Mouse (Mus musculus) layer of hippocampus, adult 8-10 months (tissue): ENCODE data around the gene Rhcg. TPM values are rescaled to one million over a fixed set of nuclear protein-coding genes. Genes with fewer than 3 reads are reported as not detected.

ENCODE experiments used
- DNase-seq, 2 experiments: peaks; one replicate each; pipeline ENCODE4 v3.0.0; 2022; ENCODE audit warnings: low spot score in 2 of 2
- total RNA-seq, 4 experiments: library from RNA; stranded (reverse); gene quantifications; 2 replicates each; pipeline ENCODE4 v1.2.4; 2022

Gene Rhcg
- total RNA-seq, 4 experiments from 2014 or later, result 0.59 to 2.7 (median 0.81) TPM

GRCm38 (mm10) chr7:79552702-79553101 lies 64.8 kb downstream of the Rhcg start:
- no peak for DNase-seq

- DNase-seq, result no peak
Measured at GRCm38 (mm10) chr7:79548893-79549555, 68.4 kb downstream of the Rhcg start.

- DNase-seq, result peak; percentile 91 to 97
Measured at GRCm38 (mm10) chr7:79547092-79547491, 70.4 kb downstream of the Rhcg start.

- no peak for DNase-seq
Measured at GRCm38 (mm10) chr7:79545066-79545400, 72.4 kb downstream of the Rhcg start.

- no peak for DNase-seq
Measured at GRCm38 (mm10) chr7:79544281-79545065, 73.0 kb downstream of the Rhcg start.

Other genes with a start within 250 kb of the Rhcg start
- gene Rlbp1, start 230.6 kb downstream of the Rhcg start, total RNA-seq, result 10 to 100 TPM; 23.5 to 25.8 (median 24.1) TPM
- gene Fanci, start 225.7 kb downstream of the Rhcg start, total RNA-seq, result under 1 TPM; 0.18 to 0.66 (median 0.41) TPM
- gene Polg, start 151.3 kb downstream of the Rhcg start, total RNA-seq, result 100 to 1,000 TPM in 1 of 4 experiments, 10 to 100 TPM in 3; 87.5 to 101 (median 95.1) TPM
- gene Ticrr, start 42.5 kb upstream of the Rhcg start, total RNA-seq, result under 1 TPM in 2 of 4 experiments, not detected in 2; 0.09 to 0.20 TPM
- 1 to 10 TPM; 1.3 to 2.7 (median 1.9) TPM for gene Kif7, start 98.1 kb upstream of the Rhcg start, total RNA-seq
- under 1 TPM in 3 of 4 experiments, not detected in 1; 0.21 to 0.93 (median 0.31) TPM for gene Plin1, start 115.2 kb upstream of the Rhcg start, total RNA-seq
- gene Pex11a, start 125.5 kb upstream of the Rhcg start, total RNA-seq, result 10 to 100 TPM; 10.1 to 14.3 (median 10.6) TPM
- under 1 TPM; 0.26 to 0.43 (median 0.39) TPM for gene Wdr93, start 125.5 kb upstream of the Rhcg start, total RNA-seq
- not detected for gene Mesp1, start 176.1 kb upstream of the Rhcg start, total RNA-seq
- 1 to 10 TPM in 3 of 4 experiments, under 1 TPM in 1; 0.87 to 2.0 (median 1.6) TPM for gene Mesp2, start 193.1 kb upstream of the Rhcg start, total RNA-seq
- 1 to 10 TPM; 4.3 to 5.5 (median 4.5) TPM for gene Anpep, start 243.4 kb upstream of the Rhcg start, total RNA-seq